ENCODE assay signal across 18 mouse cellular contexts in the genomic region with DNA sequence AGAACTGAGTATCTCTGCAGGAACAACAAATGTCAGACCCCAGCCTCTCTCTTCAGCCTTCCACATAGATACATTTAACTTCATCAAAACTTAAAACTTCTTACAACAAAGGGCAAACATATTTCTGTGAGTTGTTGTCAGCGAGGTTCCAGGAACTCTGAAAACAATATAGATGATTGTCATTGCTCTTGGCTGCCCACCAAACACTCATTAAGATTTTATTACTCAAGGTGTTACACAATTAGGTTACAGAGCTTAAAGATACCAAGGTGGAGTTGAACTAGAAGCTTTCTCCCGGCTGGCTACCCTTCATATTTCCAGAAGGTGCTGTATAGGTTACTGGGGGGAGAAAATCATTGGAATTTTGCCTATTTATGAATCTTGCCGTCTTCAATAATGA. TPM values are rescaled to one million over a fixed set of nuclear protein-coding genes. Genes with fewer than 3 reads are reported as not detected.
"Had no signal": no experiment of that assay in that cellular context is flagged by ENCODE, and none has a peak within 500 bp of the region (broad histone marks: within the 10 kb centered on the region; RNA-seq: fewer than 3 reads in every experiment).

No protein-coding gene starts in this region.

- DNase-seq: retina, postnatal 1 day; right cerebral cortex, adult 18-20 months; right cerebral cortex, postnatal 14 days; right cerebral cortex, postnatal 25 days; right cerebral cortex, postnatal 4 days; spleen, adult 18-20 months; thymus, adult 18-20 months; thymus, adult 2 months; thymus, postnatal 14 days; thymus, postnatal 25 days; thymus, postnatal 36 days; thymus, postnatal 4 days had no signal

RNA-seq across cellular contexts. Expression of a gene that starts 3.1 kb away (rescaled TPM):
- total RNA-seq: neutrophil, adult 5-6 weeks had no signal
- polyA plus RNA-seq: neural tube, embryonic 13.5 days; neural tube, embryonic 15.5 days; small intestine, adult 2 months; spleen, adult 2 months; testis, adult 2 months had no signal
